Mouse (Mus musculus) MEL (cell line): ENCODE measurements around the gene Khk. TPM values are rescaled to one million over a fixed set of nuclear protein-coding genes. Genes with fewer than 3 reads are reported as not detected.
A peak's percentile ranks its signal among the peaks of the same experiment; 100 is the strongest.

Experiments
- DNase-seq: peaks from one replicate; pipeline ENCODE4 v3.0.0; 2011; ENCODE audit warnings: low read depth, low spot score
- H3K27ac ChIP-seq: 2 replicates; pipeline ENCODE4 v1.5.1; 2012; ENCODE audit warnings: low read depth, mild to moderate bottlenecking, control low read depth, low read length, moderate library complexity; ENCODE audit not compliant: control insufficient read depth
- H3K27me3 ChIP-seq, 2 experiments: fragments of 150-350 bp in 1 of 2; sonication (generic) in 1 of 2; 2 replicates each; pipeline ENCODE4 v1.6.1; 2012; ENCODE audit warnings: low read length in 2 of 2, mild to moderate bottlenecking in 2 of 2, improper control_type of control experiment in 1 of 2, moderate library complexity in 1 of 2; ENCODE audit not compliant: insufficient read depth in 2 of 2, control insufficient read depth in 1 of 2
- H3K36me3 ChIP-seq, 2 experiments: 2 replicates each; pipeline ENCODE4 v1.6.1; 2012 to 2014; ENCODE audit warnings: low read length in 2 of 2, improper control_type of control experiment in 1 of 2, inconsistent platforms in 1 of 2, mild to moderate bottlenecking in 1 of 2; ENCODE audit not compliant: insufficient read depth in 2 of 2, control insufficient read depth in 1 of 2
- H3K4me1 ChIP-seq, 2 experiments: fragments of 150-350 bp in 1 of 2; sonication (generic) in 1 of 2; 2 replicates each; pipeline ENCODE4 v1.6.1; 2012; ENCODE audit warnings: low read length in 2 of 2, improper control_type of control experiment in 1 of 2, mild to moderate bottlenecking in 1 of 2; ENCODE audit not compliant: insufficient read depth in 2 of 2, control insufficient read depth in 1 of 2
- H3K4me3 ChIP-seq, 2 experiments: fragments of 150-350 bp in 1 of 2; sonication (generic) in 1 of 2; 2 replicates each; pipeline ENCODE4 v1.5.1; 2012; ENCODE audit warnings: low read depth in 2 of 2, low read length in 2 of 2, mild to moderate bottlenecking in 2 of 2, moderate library complexity in 2 of 2, control low read depth in 1 of 2, improper control_type of control experiment in 1 of 2; ENCODE audit not compliant: control insufficient read depth in 1 of 2, insufficient read depth in 1 of 2
- H3K79me2 ChIP-seq: 2 replicates; pipeline ENCODE4 v1.6.1; 2012; ENCODE audit warnings: mild to moderate bottlenecking, low read length, moderate library complexity; ENCODE audit not compliant: control insufficient read depth, poor library complexity, insufficient read depth
- H3K9ac ChIP-seq: 2 replicates; pipeline ENCODE4 v1.6.1; 2012; ENCODE audit warnings: low read depth, mild to moderate bottlenecking, control low read depth, low read length, moderate library complexity; ENCODE audit not compliant: control insufficient read depth, poor library complexity, severe bottlenecking
- H3K9me3 ChIP-seq: fragments of 150-350 bp; sonication (generic); replicated peaks from 2 replicates; pipeline ENCODE4 v1.6.1; 2012; ENCODE audit warnings: mild to moderate bottlenecking, low read length, improper control_type of control experiment, moderate library complexity; ENCODE audit not compliant: insufficient read depth
- CHD1 ChIP-seq: IDR thresholded peaks from 2 replicates; pipeline ENCODE4 v1.6.1; 2012; ENCODE audit warnings: low read depth, mild to moderate bottlenecking, inconsistent platforms, low read length, improper control_type of control experiment
- CHD2 ChIP-seq: IDR thresholded peaks from 2 replicates; pipeline ENCODE4 v1.6.1; 2011; ENCODE audit warnings: low read length, improper control_type of control experiment
- CTCF ChIP-seq, 3 experiments: IDR thresholded peaks in 2 of 3; conservative IDR thresholded peaks in 1 of 3; 2 replicates each; pipeline ENCODE4 v1.5.1; 2011 to 2012; ENCODE audit warnings: low read length in 3 of 3, low read depth in 2 of 3, mild to moderate bottlenecking in 2 of 3, improper control_type of control experiment in 1 of 3, inconsistent platforms in 1 of 3, mixed read lengths in 1 of 3, moderate library complexity in 1 of 3; ENCODE audit not compliant: control insufficient read depth in 1 of 3, insufficient read depth in 1 of 3, poor library complexity in 1 of 3, severe bottlenecking in 1 of 3
- E2F4 ChIP-seq: IDR thresholded peaks from 2 replicates; pipeline ENCODE4 v1.6.1; 2011; ENCODE audit warnings: low read depth, low read length, improper control_type of control experiment, borderline replicate concordance
- ELF1 ChIP-seq: IDR thresholded peaks from 2 replicates; pipeline ENCODE4 v1.6.1; 2014; ENCODE audit warnings: low read depth, mild to moderate bottlenecking, inconsistent platforms, low read length, improper control_type of control experiment, moderate library complexity
- EP300 ChIP-seq, 2 experiments: IDR thresholded peaks; 2 replicates each; pipeline ENCODE4 v1.6.1; 2011; ENCODE audit warnings: improper control_type of control experiment in 2 of 2, low read length in 2 of 2, low read depth in 1 of 2, mild to moderate bottlenecking in 1 of 2
- ETS1 ChIP-seq: IDR thresholded peaks from 2 replicates; pipeline ENCODE4 v1.6.1; 2012; ENCODE audit warnings: low read depth, mild to moderate bottlenecking, inconsistent platforms, low read length, improper control_type of control experiment, moderate library complexity
- GATA1 ChIP-seq: IDR thresholded peaks from 2 replicates; pipeline ENCODE4 v1.6.1; 2011; ENCODE audit warnings: low read depth, low read length, improper control_type of control experiment
- KAT2A ChIP-seq: conservative IDR thresholded peaks from 2 replicates; pipeline ENCODE4 v1.6.1; 2012; ENCODE audit warnings: low read depth, low read length, improper control_type of control experiment, inconsistent platforms
- MAFK ChIP-seq: IDR thresholded peaks from 2 replicates; pipeline ENCODE4 v1.6.1; 2011; ENCODE audit warnings: low read depth, mild to moderate bottlenecking, low read length, improper control_type of control experiment, borderline replicate concordance
- MAX ChIP-seq: IDR thresholded peaks from 2 replicates; pipeline ENCODE4 v1.6.1; 2011; ENCODE audit warnings: low read length, improper control_type of control experiment
- MAZ ChIP-seq: IDR thresholded peaks from 2 replicates; pipeline ENCODE4 v1.6.1; 2012; ENCODE audit warnings: low read depth, mild to moderate bottlenecking, inconsistent platforms, low read length, improper control_type of control experiment
- MXI1 ChIP-seq: IDR thresholded peaks from 2 replicates; pipeline ENCODE4 v1.6.1; 2011; ENCODE audit warnings: mild to moderate bottlenecking, low read depth, low read length, improper control_type of control experiment
- MYB ChIP-seq: IDR thresholded peaks from 2 replicates; pipeline ENCODE4 v1.6.1; 2011; ENCODE audit warnings: mild to moderate bottlenecking, low read depth, low read length, improper control_type of control experiment
- MYC ChIP-seq: IDR thresholded peaks from 2 replicates; pipeline ENCODE4 v1.6.1; 2011; ENCODE audit warnings: low read depth, mild to moderate bottlenecking, low read length, improper control_type of control experiment, moderate library complexity
- NELFE ChIP-seq: IDR thresholded peaks from 2 replicates; pipeline ENCODE4 v1.6.1; 2011; ENCODE audit warnings: low read depth, low read length, improper control_type of control experiment
- POLR2AphosphoS2 ChIP-seq: IDR thresholded peaks from 2 replicates; pipeline ENCODE4 v1.6.1; 2011; ENCODE audit warnings: low read length, improper control_type of control experiment
- RCOR1 ChIP-seq: IDR thresholded peaks from 2 replicates; pipeline ENCODE4 v1.6.1; 2012; ENCODE audit warnings: low read depth, mild to moderate bottlenecking, inconsistent platforms, low read length, improper control_type of control experiment
- SIN3A ChIP-seq: IDR thresholded peaks from 2 replicates; pipeline ENCODE4 v1.6.1; 2012; ENCODE audit warnings: low read length, improper control_type of control experiment, inconsistent platforms
- TBP ChIP-seq: IDR thresholded peaks from 2 replicates; pipeline ENCODE4 v1.8.0; 2011; ENCODE audit warnings: low read depth, low read length, improper control_type of control experiment
- UBTF ChIP-seq: IDR thresholded peaks from 2 replicates; pipeline ENCODE4 v1.6.1; 2012; ENCODE audit warnings: low read depth, mild to moderate bottlenecking, inconsistent platforms, low read length, improper control_type of control experiment, moderate library complexity, borderline replicate concordance; ENCODE audit not compliant: insufficient read depth
- USF1 ChIP-seq: IDR thresholded peaks from 2 replicates; pipeline ENCODE4 v1.6.1; 2014; ENCODE audit warnings: low read depth, mild to moderate bottlenecking, inconsistent platforms, low read length, improper control_type of control experiment, moderate library complexity
- USF2 ChIP-seq, 2 experiments: IDR thresholded peaks; 2 replicates each; pipeline ENCODE4 v1.6.1; 2011 to 2012; ENCODE audit warnings: improper control_type of control experiment in 2 of 2, low read length in 2 of 2, borderline replicate concordance in 1 of 2, inconsistent platforms in 1 of 2, low read depth in 1 of 2, mild to moderate bottlenecking in 1 of 2; ENCODE audit not compliant: insufficient read depth in 1 of 2
- ZC3H11A ChIP-seq: IDR thresholded peaks from 2 replicates; pipeline ENCODE4 v1.6.1; 2012; ENCODE audit warnings: low read depth, mild to moderate bottlenecking, inconsistent platforms, low read length, improper control_type of control experiment
- ZNF384 ChIP-seq: IDR thresholded peaks from 2 replicates; pipeline ENCODE4 v1.6.1; 2012; ENCODE audit warnings: low read depth, mild to moderate bottlenecking, inconsistent platforms, low read length, improper control_type of control experiment
- polyA plus RNA-seq, 2 experiments: library from polyadenylated mRNA; stranded (reverse) in 1 of 2; unstranded in 1 of 2; fragments of >175 nt in 1 of 2; fragments of >200 nt in 1 of 2; gene quantifications; 2 replicates each; pipeline versions ENCODE4 v1.2.1 to v1.2.4; 2012; ENCODE audit warnings: low replicate concordance in 2 of 2, low read depth in 1 of 2; ENCODE audit not compliant: insufficient read length in 2 of 2, insufficient read depth in 1 of 2, missing spikeins in 1 of 2
- total RNA-seq: library from RNA; depleted of rRNA; stranded (reverse); fragments of 300-350 nt; gene quantifications from 2 replicates; pipeline ENCODE4 v1.2.3, GENCODE M21; 2012

Gene Khk
- total and polyA plus RNA-seq, 3 experiments: 308 to 461 TPM; not detected in 1

DNA sequence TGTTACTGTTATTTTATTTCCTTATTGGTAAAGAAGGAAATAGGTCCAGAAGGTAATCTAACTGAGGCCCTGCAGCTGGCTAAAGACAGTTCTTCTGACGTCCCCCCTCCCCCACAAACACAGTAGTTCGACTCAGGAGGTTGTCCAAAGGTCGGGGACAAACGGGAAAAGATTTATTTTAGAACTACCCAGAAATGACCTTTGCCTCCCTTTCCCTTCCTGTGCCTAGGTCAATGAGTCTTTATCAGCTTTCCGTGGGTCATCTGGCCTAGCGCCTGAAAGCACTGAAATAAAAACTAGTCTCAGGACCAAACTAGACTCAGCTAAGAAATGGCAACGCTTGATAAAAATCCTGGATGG is 12.0 kb upstream of the Khk start:
- H3K9ac ChIP-seq: no peak overlapping the region

DNA sequence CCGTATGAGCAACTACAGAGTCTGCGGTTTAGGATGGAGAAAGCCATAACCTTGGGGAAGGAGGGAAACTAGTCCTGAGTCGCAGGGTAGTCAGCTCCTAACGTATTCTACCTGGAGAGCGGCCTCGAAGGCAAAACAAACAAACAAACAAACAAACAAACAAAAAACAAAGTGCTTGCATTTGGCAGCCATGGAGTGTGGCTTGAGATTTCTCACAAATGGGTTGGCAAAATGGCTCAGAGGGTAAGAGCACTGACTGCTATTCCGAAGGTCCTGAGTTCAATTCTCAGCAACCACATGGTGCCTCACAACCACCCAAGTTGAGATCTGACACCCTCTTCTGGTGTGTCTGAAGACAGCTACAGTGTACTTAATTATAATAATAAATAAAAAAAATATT is 11.4 kb upstream of the Khk start:
- Histone ChIP-seq H3K27me3 (no peaks in the 10 kb centered on the region), H3K9me3 (no peaks in the 10 kb centered on the region), H3K27ac (no peak overlapping the region), H3K79me2 (peaks cover 18% of the 10 kb centered on the region), H3K4me1 (peaks cover 9 to 33% of the 10 kb centered on the region in 2 experiments), H3K36me3 (peaks cover 4 to 14% of the 10 kb centered on the region in 2 experiments; a peak in 3 of 4 replicates), H3K4me3 (no peak overlapping the region), H3K9ac (no peak overlapping the region)
- TF ChIP-seq MYB (no peak), MAFK (0 out of 2 replicates have a peak, but pooled peaks have one; percentile 14), TBP (peak; percentile 96), EP300 (IDR thresholded peaks at IDR 0.05; ENCODE audit: low read depth in 1 of 2, low read length in 2 of 2) (no peak), RCOR1 (no peak), MAX (no peak), SIN3A (no peak), NELFE (no peak), ZNF384 (no peak), CHD2 (no peak), ELF1 (no peak)
- no peak for DNase-seq

More for the DNA sequence above, 12.0 kb upstream of the Khk start:
- no peak for DNase-seq
- Histone ChIP-seq H3K27me3 (no peaks in the 10 kb centered on the region), H3K4me3 (no peak overlapping the region), H3K27ac (no peak overlapping the region), H3K9me3 (no peaks in the 10 kb centered on the region), H3K36me3 (peaks cover 4 to 11% of the 10 kb centered on the region in 2 experiments; a peak in 3 of 4 replicates), H3K4me1 (peaks cover 4 to 27% of the 10 kb centered on the region in 2 experiments), H3K79me2 (peaks cover 18% of the 10 kb centered on the region)
- TF ChIP-seq MYB (no peak), GATA1 (no peak), NELFE (no peak), ZC3H11A (no peak), POLR2AphosphoS2 (no peak), USF2 (IDR thresholded peaks at IDR 0.05; ENCODE audit: borderline replicate concordance in 1 of 2, insufficient read depth in 1 of 2, low read depth in 1 of 2, low read length in 2 of 2) (no peak), USF1 (no peak), E2F4 (no peak), SIN3A (no peak), UBTF (no peak), CTCF (IDR thresholded peaks at IDR 0.05 in 2 of 3, conservative IDR thresholded peaks at IDR 0.05 in 1 of 3; ENCODE audit: control insufficient read depth in 1 of 3, insufficient read depth in 1 of 3, low read depth in 2 of 3, low read length in 3 of 3, poor library complexity in 1 of 3, severe bottlenecking in 1 of 3) (no peak), MAZ (no peak), ETS1 (no peak), KAT2A (no peak), ELF1 (no peak), MAFK (no peak), MXI1 (no peak), CHD1 (no peak), EP300 (IDR thresholded peaks at IDR 0.05; ENCODE audit: low read depth in 1 of 2, low read length in 2 of 2) (no peak), MYC (no peak)
